Mouse (Mus musculus) forebrain, embryonic 14.5 days (tissue): ENCODE measurements around the gene Gm3642. TPM values are rescaled to one million over a fixed set of nuclear protein-coding genes. Genes with fewer than 3 reads are reported as not detected.
"Not testable (repeated sequence)": the region's sequence is repeated elsewhere in the genome, so short reads cannot be mapped to it uniquely, and the experiment has no call there.

Experiments used
- ATAC-seq: fragments of 200-750 bp; cut with Nextera tagmentation; 2 replicates; pipeline ENCODE4 v1.8.0; 2017; ENCODE audit warnings: mild to moderate bottlenecking, moderate library complexity
- DNase-seq: peaks from one replicate; pipeline ENCODE4 v3.0.0-alpha.2; 2015; ENCODE audit warnings: low spot score
- H3K27ac ChIP-seq: fragments of 300-500 bp; sonication (generic); 2 replicates; pipeline ENCODE4 v1.5.1; 2014; ENCODE audit warnings: low read depth, mild to moderate bottlenecking, control low read depth, low read length, moderate library complexity
- H3K27me3 ChIP-seq: fragments of 300-500 bp; sonication (generic); replicated peaks from 2 replicates; pipeline ENCODE4 v1.6.1; 2014; ENCODE audit warnings: low read length, control low read depth, mixed read lengths; ENCODE audit not compliant: control insufficient read depth, insufficient read depth
- H3K36me3 ChIP-seq: fragments of 300-500 bp; sonication (generic); 2 replicates; pipeline ENCODE4 v1.6.1; 2014; ENCODE audit warnings: low read length, control low read depth; ENCODE audit not compliant: control insufficient read depth, insufficient read depth
- H3K4me1 ChIP-seq: fragments of 300-500 bp; sonication (generic); 2 replicates; pipeline ENCODE4 v1.6.1; 2014; ENCODE audit warnings: antibody characterized with exemption, low read length, control low read depth; ENCODE audit not compliant: control insufficient read depth, insufficient read depth
- H3K4me2 ChIP-seq: fragments of 300-500 bp; sonication (generic); 2 replicates; pipeline ENCODE4 v1.6.1; 2014; ENCODE audit warnings: mild to moderate bottlenecking, control low read depth, low read length
- H3K4me3 ChIP-seq: fragments of 300-500 bp; sonication (generic); 2 replicates; pipeline ENCODE4 v1.5.1; 2014; ENCODE audit warnings: low read depth, low read length, control low read depth
- H3K9ac ChIP-seq: fragments of 300-500 bp; sonication (generic); 2 replicates; pipeline ENCODE4 v1.6.1; 2014; ENCODE audit warnings: mild to moderate bottlenecking, low read length, control low read depth, moderate library complexity
- H3K9me3 ChIP-seq: fragments of 300-500 bp; sonication (generic); replicated peaks from 2 replicates; pipeline ENCODE4 v1.6.1; 2016; ENCODE audit warnings: low read length, control low read depth, mixed read lengths; ENCODE audit not compliant: control insufficient read depth
- WGBS: fragments of 180-500 bp; shearing (Covaris S2); extraction: QIAGEN DNeasy Blood & Tissue Kit; methylation state at CpG from one replicate; pipeline ENCODE4 v1.1.7; 2014; 5-methylcytosine and 5-hydroxymethylcytosine counted together
- polyA plus RNA-seq: library from polyadenylated mRNA; unstranded; fragments of >200 nt; fragmentation: Nextera tagmentation; extraction: Ambion mirVana; gene quantifications from 2 replicates; pipeline ENCODE4 v1.2.1, GENCODE M21; 2014

Gene Gm3642
- not detected in 2 replicates for polyA plus RNA-seq

- H3K9me3 ChIP-seq, H3K4me2 ChIP-seq, H3K27me3 ChIP-seq, ATAC-seq, H3K4me3 ChIP-seq, H3K36me3 ChIP-seq, H3K9ac ChIP-seq, H3K4me1 ChIP-seq, DNase-seq, H3K27ac ChIP-seq: not testable (repeated sequence)
- WGBS, result no CpG with 5 or more reads among the region's 3 CpGs
These were observed at the start of gene Gm3642 for GRCm38 (mm10) chr14:6840211-6840610. Gm3642 (minus strand) TSS chr14:6840311.

- H3K4me3 ChIP-seq, result peak within 1 kb of the TSS; percentile 33
- not testable (repeated sequence) for H3K27ac ChIP-seq, DNase-seq, H3K4me1 ChIP-seq, H3K27me3 ChIP-seq, H3K36me3 ChIP-seq, H3K9me3 ChIP-seq, ATAC-seq
- H3K9ac ChIP-seq, result peak within 1 kb of the TSS; percentile 52
- 0% methylated on average over 3 of the region's 43 CpGs for WGBS
- H3K4me2 ChIP-seq, result peak within 1 kb of the TSS; percentile 44
These were observed 49.5 kb upstream of the Gm3642 start, which contains the start of gene Gm3667 for GRCm38 (mm10) chr14:6889521-6890012. Gm3667 (minus strand) TSS chr14:6889962.

- not testable (repeated sequence) for H3K27ac ChIP-seq, H3K9me3 ChIP-seq, H3K27me3 ChIP-seq, ATAC-seq, H3K9ac ChIP-seq, H3K4me1 ChIP-seq, H3K36me3 ChIP-seq, DNase-seq
- H3K4me3 ChIP-seq, result peak overlapping the region; percentile 33; the same call in 1 of the 2 replicates
- H3K4me2 ChIP-seq, result peak overlapping the region; percentile 44
- 20% methylated on average over 2 of the region's 5 CpGs for WGBS
These were observed 48.7 kb upstream of the Gm3642 start for GRCm38 (mm10) chr14:6888811-6889210.

GRCm38 (mm10) chr14:6823297-6823696 is 16.8 kb downstream of the Gm3642 start:
- not testable (repeated sequence) for H3K4me1 ChIP-seq, ATAC-seq, H3K4me2 ChIP-seq, DNase-seq, H3K27ac ChIP-seq, H3K4me3 ChIP-seq, H3K9ac ChIP-seq, H3K9me3 ChIP-seq, H3K36me3 ChIP-seq, H3K27me3 ChIP-seq
- WGBS, result 97% methylated on average over 3 of the region's 3 CpGs

Other genes starting within 250 kb of the Gm3642 start
- 0.33 and 0.39 TPM in 2 replicates for gene Gm3629, start 249.7 kb downstream of the Gm3642 start, polyA plus RNA-seq
- gene Gm3460, start 217.9 kb downstream of the Gm3642 start, polyA plus RNA-seq, result not detected in 2 replicates
- gene Gm10251, start 156.1 kb downstream of the Gm3642 start, polyA plus RNA-seq, result not detected in 2 replicates
- gene Gm8050, start 120.1 kb downstream of the Gm3642 start, polyA plus RNA-seq, result not detected in 2 replicates
- gene Gm3636, start 98.0 kb downstream of the Gm3642 start, polyA plus RNA-seq, result 11.1 and 13.1 TPM in 2 replicates
- gene Gm8362, start 65.9 kb downstream of the Gm3642 start, polyA plus RNA-seq, result not detected in 2 replicates
- gene Gm3667, start 49.7 kb upstream of the Gm3642 start, polyA plus RNA-seq, result 6.6 and 7.6 TPM in 2 replicates
- not detected in 2 replicates for gene Gm6356, start 133.5 kb upstream of the Gm3642 start, polyA plus RNA-seq
- 2.6 and 3.0 TPM in 2 replicates for gene Gm10406, start 187.1 kb upstream of the Gm3642 start, polyA plus RNA-seq
- not detected in 2 replicates for gene Gm3685, start 204.7 kb upstream of the Gm3642 start, polyA plus RNA-seq